Mouse (Mus musculus) lung, postnatal 0 days (tissue): ENCODE measurements around the gene Asb5.

Experiments used
- CTCF ChIP-seq: IDR thresholded peaks from 2 replicates; pipeline ENCODE4 v1.5.1; 2016; ENCODE audit warnings: antibody characterized with exemption, mild to moderate bottlenecking
- EP300 ChIP-seq: IDR thresholded peaks from 2 replicates; pipeline ENCODE4 v1.6.1; 2016; ENCODE audit warnings: antibody characterized with exemption, mild to moderate bottlenecking, control low read depth

DNA sequence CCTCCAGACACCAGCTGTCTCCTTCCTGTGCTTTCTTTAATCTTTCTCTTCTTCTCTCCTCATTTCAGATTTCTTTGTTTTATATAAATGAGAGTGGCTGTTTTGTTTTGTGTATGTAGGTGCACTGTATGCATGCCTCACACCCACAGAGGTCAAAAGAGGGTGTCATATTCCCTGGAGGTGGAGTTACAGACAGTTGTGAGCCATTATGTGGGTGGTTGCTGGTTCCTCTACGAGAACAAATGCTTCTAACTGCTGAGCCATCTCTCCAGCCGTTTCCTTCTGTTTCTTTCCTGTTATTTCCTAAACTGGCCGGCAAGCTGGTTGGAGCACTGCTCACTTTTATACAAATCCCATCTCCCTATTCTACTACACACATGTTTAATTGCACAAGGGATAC is 35.5 kb upstream of the Asb5 start:
- no peak for TF ChIP-seq CTCF
- no peak for TF ChIP-seq EP300
